Mouse (Mus musculus) embryonic fibroblast, embryonic 13.5 days (primary cell): ENCODE data around the gene Nrp1.

Source experiments
- CTCF ChIP-seq: IDR thresholded peaks from 2 replicates; pipeline ENCODE4 v1.5.1; 2011; ENCODE audit warnings: mild to moderate bottlenecking, control low read depth, low read length, moderate library complexity, borderline replicate concordance; ENCODE audit not compliant: insufficient read depth
- POLR2A ChIP-seq: IDR thresholded peaks from 2 replicates; pipeline ENCODE4 v1.6.1; 2011; ENCODE audit warnings: low read depth, mild to moderate bottlenecking, control low read depth, low read length, moderate library complexity

GRCm38 (mm10) chr8:128519366-128519765 is 161.0 kb downstream of the Nrp1 start:
- TF ChIP-seq CTCF (peak; percentile 9; the same call in 1 of the 2 replicates), POLR2A (no peak)
